Mouse (Mus musculus) thymus, postnatal 36 days (tissue): Measurements from ENCODE around the gene Gba.

Experiments used
- DNase-seq, 2 experiments: peaks; one replicate each; pipeline ENCODE4 v3.0.0; 2022; ENCODE audit warnings: mixed read lengths in 2 of 2

The Gba gene

GRCm38 (mm10) chr3:89183058-89183958 lies 19.4 kb upstream of the Gba start, which contains the start of gene Fam189b:
Gene Fam189b, plus strand, starts transcription at chr3:89183143.
- DNase-seq: peak; percentile 85 to 91

- no peak for DNase-seq
Measured at GRCm38 (mm10) chr3:89183959-89184315, 18.8 kb upstream of the Gba start.

- DNase-seq: peak; percentile 77 to 88
Measured at GRCm38 (mm10) chr3:89187197-89187596, 15.5 kb upstream of the Gba start.

- DNase-seq: peak; percentile 71 to 75
Measured at GRCm38 (mm10) chr3:89187690-89188477, 14.8 kb upstream of the Gba start.

GRCm38 (mm10) chr3:89188478-89188875 lies 14.3 kb upstream of the Gba start:
- DNase-seq: peak; percentile 67 to 74

- DNase-seq: peak; percentile 57 to 58
Measured at GRCm38 (mm10) chr3:89190436-89190835, 12.3 kb upstream of the Gba start.

- DNase-seq: no peak
Measured at GRCm38 (mm10) chr3:89193351-89193750, 9.4 kb upstream of the Gba start.

GRCm38 (mm10) chr3:89193853-89194252 lies 8.9 kb upstream of the Gba start:
- peak; percentile 68 to 69 for DNase-seq

- DNase-seq: peak; percentile 90 to 95
Measured at GRCm38 (mm10) chr3:89195979-89196877, 6.5 kb upstream of the Gba start.

- no peak for DNase-seq
Measured at GRCm38 (mm10) chr3:89199839-89200238, 2.9 kb upstream of the Gba start.

GRCm38 (mm10) chr3:89203142-89203514 lies 400 bp downstream of the Gba start:
- no peak for DNase-seq

- DNase-seq: no peak
Measured at GRCm38 (mm10) chr3:89206079-89206478, 3.4 kb downstream of the Gba start.

- DNase-seq: no peak
Measured at GRCm38 (mm10) chr3:89206695-89207094, 4.0 kb downstream of the Gba start.

GRCm38 (mm10) chr3:89208075-89208657 lies 5.4 kb downstream of the Gba start:
- DNase-seq: no peak

- DNase-seq: no peak
Measured at GRCm38 (mm10) chr3:89208736-89209135, 6.0 kb downstream of the Gba start.

GRCm38 (mm10) chr3:89209731-89210130 lies 7.0 kb downstream of the Gba start:
- no peak for DNase-seq

GRCm38 (mm10) chr3:89210162-89210561 lies 7.4 kb downstream of the Gba start:
- DNase-seq: no peak

- peak in 1 of 2 experiments; percentile 6 for DNase-seq
Measured at GRCm38 (mm10) chr3:89210731-89211130, 8.0 kb downstream of the Gba start.

- DNase-seq: peak; percentile 85 to 88
Measured at GRCm38 (mm10) chr3:89213803-89214530, 11.2 kb downstream of the Gba start.

- no peak for DNase-seq
Measured at GRCm38 (mm10) chr3:89214681-89215411, 12.1 kb downstream of the Gba start, which contains the start of gene Thbs3. Gene Thbs3, plus strand, starts transcription at chr3:89215180.

GRCm38 (mm10) chr3:89215853-89216252 lies 13.1 kb downstream of the Gba start:
- peak; percentile 81 for DNase-seq
